Mouse (Mus musculus) heart, embryonic 15.5 days (tissue): ENCODE data around the gene Mecr. TPM values are rescaled to one million over a fixed set of nuclear protein-coding genes. Genes with fewer than 3 reads are reported as not detected.
A peak's percentile ranks its signal among the peaks of the same experiment; 100 is the strongest.

Experiments used
- ATAC-seq: fragments of 200-750 bp; cut with Nextera tagmentation; replicated peaks from 2 replicates; pipeline ENCODE4 v1.8.0; 2017; ENCODE audit warnings: low read depth, moderate TSS enrichment; ENCODE audit not compliant: insufficient number of reproducible peaks, insufficient read depth, low FRiP score
- H3K27ac ChIP-seq: fragments of 300-500 bp; sonication (generic); 2 replicates; pipeline ENCODE4 v1.5.1; 2015; ENCODE audit warnings: mild to moderate bottlenecking, inconsistent platforms
- H3K27me3 ChIP-seq: fragments of 300-500 bp; sonication (generic); 2 replicates; pipeline ENCODE4 v1.6.1; 2015; ENCODE audit warnings: inconsistent platforms
- H3K36me3 ChIP-seq: fragments of 300-500 bp; sonication (generic); 2 replicates; pipeline ENCODE4 v1.6.1; 2015; ENCODE audit warnings: mild to moderate bottlenecking, inconsistent platforms
- H3K4me1 ChIP-seq: fragments of 300-500 bp; sonication (generic); replicated peaks from 2 replicates; pipeline ENCODE4 v1.6.1; 2015; ENCODE audit warnings: inconsistent platforms
- H3K4me2 ChIP-seq: fragments of 300-500 bp; sonication (generic); 2 replicates; pipeline ENCODE4 v1.6.1; 2015; ENCODE audit warnings: inconsistent platforms, mild to moderate bottlenecking, moderate library complexity
- H3K4me3 ChIP-seq: fragments of 300-500 bp; sonication (generic); 2 replicates; pipeline ENCODE4 v1.5.1; 2015; ENCODE audit warnings: mild to moderate bottlenecking, inconsistent platforms
- H3K9ac ChIP-seq: fragments of 300-500 bp; sonication (generic); 2 replicates; pipeline ENCODE4 v1.6.1; 2015; ENCODE audit warnings: mild to moderate bottlenecking, inconsistent platforms
- H3K9me3 ChIP-seq: fragments of 300-500 bp; sonication (generic); replicated peaks from 2 replicates; pipeline ENCODE4 v1.6.1; 2016; ENCODE audit warnings: inconsistent platforms
- WGBS: fragments of 180-500 bp; shearing (Covaris S2); methylation state at CpG from one replicate; pipeline ENCODE4 v1.1.7; 2015; ENCODE audit warnings: mixed read lengths; 5-methylcytosine and 5-hydroxymethylcytosine counted together
- polyA plus RNA-seq: library from polyadenylated mRNA; unstranded; fragments of >200 nt; fragmentation: Nextera tagmentation; extraction: Ambion mirVana; gene quantifications from 2 replicates; pipeline ENCODE4 v1.2.1, GENCODE M21; 2015

The Mecr gene
- polyA plus RNA-seq, 1 experiment from 2014 or later: 39.9 TPM

- H3K4me1 ChIP-seq: peaks cover 4% of the 10 kb centered on the region; the same call in 1 of the 2 replicates
- WGBS: 91% methylated on average over 8 of the region's 8 CpGs
- H3K27me3 ChIP-seq: no peaks in the 10 kb centered on the region
- ATAC-seq: no peak
- no peak overlapping the region for H3K4me2 ChIP-seq
- no peaks in the 10 kb centered on the region for H3K9me3 ChIP-seq
- no peak overlapping the region for H3K27ac ChIP-seq
- no peak overlapping the region for H3K4me3 ChIP-seq
- no peak overlapping the region for H3K9ac ChIP-seq
- H3K36me3 ChIP-seq: peaks cover 79% of the 10 kb centered on the region
These were observed 54.5 kb downstream of the Mecr start for GRCm38 (mm10) chr4:131897787-131898186.

- Histone ChIP-seq H3K9ac (no peak overlapping the region), H3K9me3 (no peaks in the 10 kb centered on the region), H3K27ac (0 out of 2 replicates have a peak overlapping the region, but pooled peaks have one; percentile 18), H3K4me2 (no peak overlapping the region), H3K27me3 (no peaks in the 10 kb centered on the region), H3K4me3 (no peak overlapping the region), H3K4me1 (peaks cover 4% of the 10 kb centered on the region; the same call in 1 of the 2 replicates), H3K36me3 (peaks cover 70% of the 10 kb centered on the region)
- ATAC-seq: no peak
- 78% methylated on average over 12 of the region's 12 CpGs for WGBS
These were observed 55.4 kb downstream of the Mecr start for GRCm38 (mm10) chr4:131898503-131899179.

DNA sequence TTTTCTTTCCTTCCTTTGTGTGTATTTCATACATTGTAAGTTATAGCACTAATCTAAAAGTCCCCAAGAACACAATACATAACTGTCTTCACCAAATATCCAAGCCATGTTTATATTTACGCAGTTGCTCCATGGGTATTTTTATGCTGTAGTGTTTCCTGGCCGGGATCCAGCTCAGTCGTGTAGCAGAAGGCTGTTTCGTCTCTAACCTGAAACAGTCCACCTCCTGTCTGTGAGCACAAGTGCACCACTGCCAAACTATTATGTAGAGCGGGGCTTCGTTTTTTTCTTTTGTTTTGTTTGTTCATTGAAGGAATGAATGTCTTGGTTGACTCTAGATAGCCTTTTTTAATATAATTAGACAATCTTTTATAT is 55.9 kb downstream of the Mecr start:
- Histone ChIP-seq H3K27ac (0 out of 2 replicates have a peak overlapping the region, but pooled peaks have one; percentile 18), H3K9me3 (no peaks in the 10 kb centered on the region), H3K4me1 (peaks cover 4% of the 10 kb centered on the region; the same call in 1 of the 2 replicates), H3K4me2 (no peak overlapping the region), H3K9ac (no peak overlapping the region), H3K27me3 (no peaks in the 10 kb centered on the region), H3K4me3 (no peak overlapping the region), H3K36me3 (peaks cover 65% of the 10 kb centered on the region)
- no peak for ATAC-seq
- 55% methylated on average over 6 of the region's 6 CpGs for WGBS

- no peak overlapping the region for H3K27ac ChIP-seq
- no peak overlapping the region for H3K4me3 ChIP-seq
- H3K4me2 ChIP-seq: no peak overlapping the region
- WGBS: 92% methylated on average over 15 of the region's 15 CpGs
- no peaks in the 10 kb centered on the region for H3K9me3 ChIP-seq
- no peak for ATAC-seq
- peaks cover 61% of the 10 kb centered on the region for H3K36me3 ChIP-seq
- H3K4me1 ChIP-seq: peaks cover 4% of the 10 kb centered on the region; the same call in 1 of the 2 replicates
- no peak overlapping the region for H3K9ac ChIP-seq
- H3K27me3 ChIP-seq: no peaks in the 10 kb centered on the region
These were observed 57.8 kb downstream of the Mecr start for GRCm38 (mm10) chr4:131901090-131901489.

DNA sequence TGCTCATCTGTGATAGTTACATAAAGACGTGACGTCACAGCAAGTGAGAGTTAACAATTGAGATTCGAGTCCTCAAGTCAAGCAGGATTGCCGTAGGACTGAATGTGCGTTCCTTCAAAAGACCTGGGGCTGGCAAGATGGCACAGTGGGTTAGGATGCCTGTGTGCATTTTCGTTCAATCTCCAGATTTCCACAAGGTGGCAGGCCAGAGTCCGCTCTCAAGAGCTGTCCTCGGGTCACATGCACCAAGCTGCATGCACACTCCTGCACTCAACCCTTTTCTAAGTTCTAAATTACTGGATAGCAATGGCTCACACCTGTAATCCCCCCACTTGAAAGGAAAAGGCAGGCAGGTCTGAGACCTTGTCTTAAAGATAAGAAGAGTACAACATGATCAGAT is 61.2 kb downstream of the Mecr start:
- H3K27ac ChIP-seq: no peak overlapping the region
- no peaks in the 10 kb centered on the region for H3K27me3 ChIP-seq
- WGBS: 52% methylated on average over 8 of the region's 8 CpGs
- H3K9ac ChIP-seq: no peak overlapping the region
- no peak for ATAC-seq
- H3K4me2 ChIP-seq: no peak overlapping the region
- peaks cover 38% of the 10 kb centered on the region for H3K36me3 ChIP-seq
- H3K9me3 ChIP-seq: no peaks in the 10 kb centered on the region
- no peak overlapping the region for H3K4me3 ChIP-seq
- no peaks in the 10 kb centered on the region for H3K4me1 ChIP-seq

GRCm38 (mm10) chr4:131906423-131906822 is 63.2 kb downstream of the Mecr start:
- H3K4me2 ChIP-seq: no peak overlapping the region
- peaks cover 19% of the 10 kb centered on the region for H3K36me3 ChIP-seq
- H3K27me3 ChIP-seq: no peaks in the 10 kb centered on the region
- H3K9me3 ChIP-seq: no peaks in the 10 kb centered on the region
- no peak for ATAC-seq
- H3K4me3 ChIP-seq: no peak overlapping the region
- H3K4me1 ChIP-seq: peaks cover 12% of the 10 kb centered on the region
- WGBS: 45% methylated on average over 6 of the region's 6 CpGs
- no peak overlapping the region for H3K9ac ChIP-seq
- H3K27ac ChIP-seq: no peak overlapping the region

- Histone ChIP-seq H3K9me3 (no peaks in the 10 kb centered on the region), H3K9ac (no peak overlapping the region), H3K4me1 (peaks cover 14% of the 10 kb centered on the region), H3K4me2 (no peak overlapping the region), H3K36me3 (peaks cover 6% of the 10 kb centered on the region; the same call in 1 of the 2 replicates), H3K4me3 (no peak overlapping the region), H3K27me3 (peaks cover 12% of the 10 kb centered on the region), H3K27ac (no peak overlapping the region)
- ATAC-seq: no peak
- 96% methylated on average over 3 of the region's 3 CpGs for WGBS
These were observed 64.6 kb downstream of the Mecr start for GRCm38 (mm10) chr4:131907912-131908311.

DNA sequence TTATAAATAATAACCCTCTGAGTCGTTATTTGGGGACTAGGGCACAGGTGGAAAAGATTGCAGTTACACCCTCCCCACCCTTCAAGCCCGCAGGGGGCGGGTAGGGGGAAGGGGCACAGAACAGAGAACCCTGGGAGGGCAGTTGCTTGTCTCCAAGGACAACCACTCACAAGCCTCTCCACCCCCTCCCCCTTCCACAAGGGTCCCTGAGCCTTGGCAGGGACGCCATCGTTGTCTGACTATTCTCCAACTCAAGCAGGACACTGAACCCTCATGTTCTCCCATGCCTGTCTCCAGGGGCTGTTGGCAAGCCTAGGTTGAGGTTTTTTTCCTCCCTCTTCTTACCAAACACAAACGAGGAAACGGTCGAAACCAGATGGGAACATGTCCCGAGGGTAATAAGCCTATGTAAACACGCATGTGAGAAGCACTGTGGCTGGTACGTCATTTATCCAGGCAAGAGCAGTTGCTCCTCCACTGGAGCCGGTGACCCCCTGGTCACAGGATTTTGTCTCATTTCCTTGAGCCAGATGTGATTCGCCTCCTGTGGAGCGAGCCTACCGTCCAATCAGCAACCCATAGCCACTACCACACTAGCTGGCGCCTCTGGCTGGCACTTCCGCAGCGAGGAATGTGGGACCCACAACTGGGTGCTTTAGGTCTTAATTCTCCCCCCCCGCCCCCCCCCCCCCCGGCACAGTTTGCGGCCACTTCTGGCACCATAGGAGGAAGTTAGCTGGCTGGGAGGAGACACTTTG is 67.1 kb downstream of the Mecr start:
- Histone ChIP-seq H3K4me2 (peak overlapping the region; percentile 45), H3K9me3 (no peaks in the 10 kb centered on the region), H3K27ac (0 out of 2 replicates have a peak overlapping the region, but pooled peaks have one; percentile 33), H3K36me3 (peaks cover 4% of the 10 kb centered on the region; the same call in 1 of the 2 replicates), H3K4me3 (peak overlapping the region; percentile 9), H3K27me3 (peaks cover 25% of the 10 kb centered on the region), H3K4me1 (peaks cover 29% of the 10 kb centered on the region), H3K9ac (peak overlapping the region; percentile 11; the same call in 1 of the 2 replicates)
- 7% methylated on average over 18 of the region's 21 CpGs for WGBS
- no peak; the same call in 1 of the 2 replicates for ATAC-seq

GRCm38 (mm10) chr4:131911521-131911920 is 68.3 kb downstream of the Mecr start:
- 60% methylated on average over 3 of the region's 5 CpGs for WGBS
- no peak overlapping the region for H3K27ac ChIP-seq

DNA sequence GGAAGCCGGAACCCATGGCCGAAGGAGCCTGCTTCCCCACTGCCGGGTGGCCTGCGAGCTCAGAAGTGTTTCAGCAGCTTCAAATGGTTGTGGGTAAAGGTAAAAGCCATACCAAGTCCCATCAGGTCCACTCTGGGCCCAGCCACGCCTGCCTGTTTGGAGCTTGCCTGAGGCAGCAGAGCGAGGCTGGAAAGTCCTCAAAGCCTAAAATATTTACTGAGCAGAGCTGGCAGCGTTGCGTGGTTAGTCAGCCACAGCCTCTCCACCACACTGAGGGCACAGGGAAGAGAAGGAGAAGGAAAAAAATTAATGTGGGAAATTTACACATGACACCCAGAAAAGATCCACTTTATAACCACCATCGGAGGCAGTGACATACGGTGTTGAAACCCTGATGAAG is 70.3 kb downstream of the Mecr start:
- Histone ChIP-seq H3K9ac (no peak overlapping the region), H3K36me3 (no peaks in the 10 kb centered on the region), H3K27ac (no peak overlapping the region), H3K4me3 (no peak overlapping the region), H3K9me3 (no peaks in the 10 kb centered on the region), H3K4me2 (no peak overlapping the region), H3K27me3 (peaks cover 34% of the 10 kb centered on the region), H3K4me1 (peaks cover 46% of the 10 kb centered on the region)
- no peak for ATAC-seq
- 63% methylated on average over 10 of the region's 10 CpGs for WGBS

More at GRCm38 (mm10) chr4:131911521-131911920, 68.3 kb downstream of the Mecr start:
- Histone ChIP-seq H3K4me1 (peaks cover 39% of the 10 kb centered on the region), H3K4me3 (no peak overlapping the region), H3K9me3 (no peaks in the 10 kb centered on the region), H3K36me3 (no peaks in the 10 kb centered on the region), H3K27me3 (peaks cover 34% of the 10 kb centered on the region), H3K9ac (no peak overlapping the region), H3K4me2 (no peak overlapping the region)
- no peak for ATAC-seq

DNA sequence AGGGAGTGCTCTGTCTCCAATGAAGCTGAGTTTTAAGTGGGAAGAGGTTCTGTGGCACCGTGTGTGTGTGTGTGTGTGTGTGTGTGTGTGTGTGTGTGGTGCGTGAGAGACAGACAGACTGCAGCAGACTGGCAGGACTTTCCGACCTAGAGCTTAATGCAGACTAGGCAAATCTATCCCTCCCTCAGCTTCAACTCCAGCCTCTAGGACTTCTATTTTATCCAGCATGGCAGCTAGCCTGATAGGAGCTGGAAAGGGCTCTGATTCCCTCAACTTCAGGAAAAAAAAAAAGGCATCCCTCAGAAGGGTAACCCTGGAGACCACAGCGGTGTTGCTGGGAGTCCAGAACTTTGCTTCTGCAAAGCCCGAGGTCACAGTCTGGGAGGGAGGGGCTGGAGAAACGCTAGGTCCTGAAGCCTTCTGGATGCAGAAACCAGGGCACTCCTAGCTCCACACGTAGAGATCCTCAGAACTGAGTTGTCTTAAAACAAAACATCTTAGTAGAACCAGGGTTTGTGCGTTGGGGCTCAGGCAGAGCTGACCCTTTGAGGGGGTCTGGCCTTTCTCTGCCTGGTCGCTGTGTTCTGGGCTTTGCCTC is 70.9 kb downstream of the Mecr start:
- H3K27ac ChIP-seq: no peak overlapping the region
- 30% methylated on average over 9 of the region's 9 CpGs for WGBS
- H3K4me1 ChIP-seq: peaks cover 52% of the 10 kb centered on the region

More for the DNA sequence above, 70.9 kb downstream of the Mecr start:
- H3K27me3 ChIP-seq: peaks cover 34% of the 10 kb centered on the region
- ATAC-seq: no peak
- H3K4me3 ChIP-seq: no peak overlapping the region
- no peak overlapping the region for H3K4me2 ChIP-seq
- H3K9me3 ChIP-seq: no peaks in the 10 kb centered on the region
- no peaks in the 10 kb centered on the region for H3K36me3 ChIP-seq
- H3K9ac ChIP-seq: no peak overlapping the region
